Mouse (Mus musculus) neural tube, embryonic 14.5 days (tissue): ENCODE measurements around the gene Aff4. TPM values are rescaled to one million over a fixed set of nuclear protein-coding genes. Genes with fewer than 3 reads are reported as not detected.

Source experiments
- ATAC-seq: fragments of 200-750 bp; cut with Nextera tagmentation; 2 replicates; pipeline ENCODE4 v1.8.0; 2017; ENCODE audit warnings: low read depth, mild to moderate bottlenecking, moderate TSS enrichment, moderate library complexity
- H3K27ac ChIP-seq: fragments of 300-500 bp; sonication (generic); 2 replicates; pipeline ENCODE4 v1.5.1; 2014; ENCODE audit warnings: low read depth, mild to moderate bottlenecking, control low read depth, low read length, moderate library complexity, mixed read lengths
- H3K27me3 ChIP-seq: fragments of 300-500 bp; sonication (generic); 2 replicates; pipeline ENCODE4 v1.6.1; 2014; ENCODE audit warnings: low read length; ENCODE audit not compliant: control insufficient read depth, insufficient read depth
- H3K36me3 ChIP-seq: fragments of 300-500 bp; sonication (generic); 2 replicates; pipeline ENCODE4 v1.6.1; 2014; ENCODE audit warnings: low read length, mixed read lengths; ENCODE audit not compliant: control insufficient read depth, insufficient read depth
- H3K4me1 ChIP-seq: fragments of 300-500 bp; sonication (generic); 2 replicates; pipeline ENCODE4 v1.6.1; 2014; ENCODE audit warnings: low read length; ENCODE audit not compliant: control insufficient read depth, insufficient read depth
- H3K4me2 ChIP-seq: fragments of 300-500 bp; sonication (generic); 2 replicates; pipeline ENCODE4 v1.6.1; 2014; ENCODE audit warnings: mild to moderate bottlenecking, low read depth, low read length, control low read depth
- H3K4me3 ChIP-seq: fragments of 300-500 bp; sonication (generic); 2 replicates; pipeline ENCODE4 v1.5.1; 2014; ENCODE audit warnings: low read depth, low read length, control low read depth, mixed read lengths
- H3K9ac ChIP-seq: fragments of 300-500 bp; sonication (generic); replicated peaks from 2 replicates; pipeline ENCODE4 v1.6.1; 2014; ENCODE audit warnings: low read depth, mild to moderate bottlenecking, control low read depth, low read length, mixed read lengths
- H3K9me3 ChIP-seq: fragments of 300-500 bp; sonication (generic); 2 replicates; pipeline ENCODE4 v1.6.1; 2016; ENCODE audit warnings: low read length; ENCODE audit not compliant: control insufficient read depth
- WGBS: fragments of 180-500 bp; shearing (Covaris S2); extraction: QIAGEN DNeasy Blood & Tissue Kit; methylation state at CpG from one replicate; pipeline ENCODE4 v1.1.7; 2014; 5-methylcytosine and 5-hydroxymethylcytosine counted together
- polyA plus RNA-seq: library from polyadenylated mRNA; unstranded; fragments of >200 nt; fragmentation: Nextera tagmentation; extraction: Ambion mirVana; gene quantifications from 2 replicates; pipeline ENCODE4 v1.2.1, GENCODE M21; 2014

The Aff4 gene
- polyA plus RNA-seq, 1 experiment from 2014 or later, result 95.0 TPM

DNA sequence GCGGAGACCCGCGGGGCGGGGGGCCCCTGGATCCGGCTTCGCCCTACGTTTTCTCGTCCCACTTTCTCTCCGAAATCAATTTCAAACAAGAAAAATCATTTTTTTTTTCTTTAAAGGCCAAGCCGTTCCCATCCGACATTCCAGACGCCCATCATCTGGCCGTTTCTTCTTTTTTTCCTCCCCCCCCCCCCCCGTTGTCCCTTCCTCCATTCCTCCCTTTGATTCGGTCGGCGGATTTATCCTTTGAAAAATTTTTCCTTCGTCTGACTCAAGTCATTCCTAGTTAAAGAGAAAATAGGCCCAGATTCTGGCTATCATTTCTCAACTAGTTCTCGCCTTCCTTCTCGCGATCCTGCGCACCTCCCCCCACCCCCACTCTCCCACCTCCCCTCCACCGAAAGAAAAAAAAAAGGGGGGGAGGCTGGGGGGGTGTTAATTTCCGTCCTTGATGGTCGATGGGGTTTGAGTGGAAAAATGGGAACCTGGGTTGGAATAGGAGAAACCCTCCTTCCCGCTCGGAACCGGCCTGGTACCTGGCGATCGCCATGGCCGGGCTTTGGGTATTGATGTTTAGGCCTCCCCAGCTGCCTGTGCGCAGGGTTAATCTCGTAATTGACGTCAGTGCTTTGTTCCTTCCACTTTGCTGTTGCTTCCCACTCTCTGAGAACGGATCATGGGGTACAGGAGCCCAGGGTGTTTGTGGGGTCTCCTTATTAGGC is 750 bp downstream of the Aff4 start:
- ATAC-seq, result peak; percentile 23; the same call in 1 of the 2 replicates
- no peaks in the 10 kb centered on the region for H3K9me3 ChIP-seq
- peak overlapping the region; percentile 96 for H3K4me3 ChIP-seq
- WGBS, result under 1% methylated on average over 34 of the region's 35 CpGs
- peaks cover 5% of the 10 kb centered on the region for H3K4me1 ChIP-seq
- peak overlapping the region; percentile 99 for H3K27ac ChIP-seq
- H3K4me2 ChIP-seq, result peak overlapping the region; percentile 49
- H3K27me3 ChIP-seq, result peaks cover 2% of the 10 kb centered on the region; the same call in 1 of the 2 replicates
- no peaks in the 10 kb centered on the region for H3K36me3 ChIP-seq
- peak overlapping the region; percentile 99 for H3K9ac ChIP-seq

GRCm38 (mm10) chr11:53351943-53352590 is 1.4 kb downstream of the Aff4 start:
- peaks cover 5% of the 10 kb centered on the region for H3K4me1 ChIP-seq
- peak overlapping the region; percentile 99 for H3K27ac ChIP-seq
- peak overlapping the region; percentile 96 for H3K4me3 ChIP-seq
- peak overlapping the region; percentile 99 for H3K9ac ChIP-seq
- peaks cover 2% of the 10 kb centered on the region; the same call in 1 of the 2 replicates for H3K27me3 ChIP-seq
- no peak for ATAC-seq
- WGBS, result 3% methylated on average over 14 of the region's 14 CpGs
- no peaks in the 10 kb centered on the region for H3K9me3 ChIP-seq
- H3K36me3 ChIP-seq, result no peaks in the 10 kb centered on the region
- H3K4me2 ChIP-seq, result peak overlapping the region; percentile 49

- Histone ChIP-seq H3K27ac (no peak overlapping the region), H3K4me1 (no peaks in the 10 kb centered on the region), H3K27me3 (no peaks in the 10 kb centered on the region), H3K9ac (no peak overlapping the region), H3K36me3 (no peaks in the 10 kb centered on the region), H3K4me2 (no peak overlapping the region), H3K4me3 (no peak overlapping the region), H3K9me3 (no peaks in the 10 kb centered on the region)
- WGBS, result 94% methylated on average over 5 of the region's 5 CpGs
- ATAC-seq, result no peak
These were observed 8.0 kb downstream of the Aff4 start for GRCm38 (mm10) chr11:53358504-53359155.

GRCm38 (mm10) chr11:53367032-53367431 is 16.4 kb downstream of the Aff4 start:
- peaks cover 6% of the 10 kb centered on the region; the same call in 1 of the 2 replicates for H3K36me3 ChIP-seq
- ATAC-seq, result no peak
- no peak overlapping the region for H3K9ac ChIP-seq
- no peaks in the 10 kb centered on the region for H3K27me3 ChIP-seq
- H3K27ac ChIP-seq, result no peak overlapping the region
- H3K4me3 ChIP-seq, result no peak overlapping the region
- H3K9me3 ChIP-seq, result no peaks in the 10 kb centered on the region
- WGBS, result 85% methylated on average over 2 of the region's 2 CpGs
- H3K4me2 ChIP-seq, result no peak overlapping the region
- no peaks in the 10 kb centered on the region for H3K4me1 ChIP-seq

GRCm38 (mm10) chr11:53378918-53379317 is 28.3 kb downstream of the Aff4 start:
- Histone ChIP-seq H3K9me3 (no peaks in the 10 kb centered on the region), H3K36me3 (peaks cover 14% of the 10 kb centered on the region), H3K27me3 (no peaks in the 10 kb centered on the region), H3K4me3 (no peak overlapping the region), H3K4me1 (no peaks in the 10 kb centered on the region), H3K4me2 (no peak overlapping the region), H3K9ac (no peak overlapping the region), H3K27ac (no peak overlapping the region)
- ATAC-seq, result no peak
- WGBS, result 83% methylated on average over 1 of the region's 1 CpGs

DNA sequence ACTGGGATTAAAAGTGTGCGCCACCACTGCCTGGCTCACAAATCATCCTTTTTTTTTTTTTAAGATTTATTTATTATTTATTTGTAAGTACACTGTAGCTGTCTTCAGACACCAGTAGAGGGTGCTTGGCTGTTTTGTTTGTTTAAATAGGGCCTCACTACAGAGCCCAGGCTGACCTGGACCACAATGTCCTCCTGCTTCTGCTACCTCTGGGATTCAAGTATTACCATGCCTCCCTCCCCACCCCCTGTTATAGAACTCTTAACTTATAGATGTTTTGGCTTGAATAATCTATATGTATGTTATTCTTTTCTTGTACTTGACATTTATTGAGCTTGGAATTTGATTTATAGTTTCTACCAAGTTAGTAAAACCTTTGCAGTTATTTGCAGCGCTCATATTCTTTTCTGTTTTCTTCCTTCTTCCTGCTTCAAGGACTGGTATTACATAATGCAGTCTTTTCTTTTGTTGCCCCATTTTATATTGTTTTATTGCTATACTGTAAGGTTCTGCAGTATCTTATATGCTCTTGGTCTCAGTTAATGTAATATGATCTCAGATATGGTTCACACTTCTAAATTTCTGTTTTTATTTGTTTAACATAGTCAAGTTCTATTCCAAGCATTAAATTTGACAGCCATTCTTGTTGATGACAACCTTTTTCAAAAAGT is 33.3 kb downstream of the Aff4 start:
- no peak for ATAC-seq
- H3K4me3 ChIP-seq, result no peak overlapping the region
- WGBS, result 90% methylated on average over 2 of the region's 2 CpGs
- H3K36me3 ChIP-seq, result peaks cover 6% of the 10 kb centered on the region; the same call in 1 of the 2 replicates
- H3K27me3 ChIP-seq, result no peaks in the 10 kb centered on the region
- no peak overlapping the region for H3K27ac ChIP-seq
- H3K9ac ChIP-seq, result no peak overlapping the region
- no peaks in the 10 kb centered on the region for H3K9me3 ChIP-seq
- no peaks in the 10 kb centered on the region for H3K4me1 ChIP-seq
- H3K4me2 ChIP-seq, result no peak overlapping the region

- Histone ChIP-seq H3K4me3 (no peak overlapping the region), H3K9ac (no peak overlapping the region), H3K27ac (no peak overlapping the region), H3K27me3 (no peaks in the 10 kb centered on the region), H3K4me2 (no peak overlapping the region), H3K9me3 (no peaks in the 10 kb centered on the region), H3K36me3 (peaks cover 32% of the 10 kb centered on the region), H3K4me1 (no peaks in the 10 kb centered on the region)
- 92% methylated on average over 1 of the region's 1 CpGs for WGBS
- no peak for ATAC-seq
These were observed 43.2 kb downstream of the Aff4 start for GRCm38 (mm10) chr11:53393856-53394255.

DNA sequence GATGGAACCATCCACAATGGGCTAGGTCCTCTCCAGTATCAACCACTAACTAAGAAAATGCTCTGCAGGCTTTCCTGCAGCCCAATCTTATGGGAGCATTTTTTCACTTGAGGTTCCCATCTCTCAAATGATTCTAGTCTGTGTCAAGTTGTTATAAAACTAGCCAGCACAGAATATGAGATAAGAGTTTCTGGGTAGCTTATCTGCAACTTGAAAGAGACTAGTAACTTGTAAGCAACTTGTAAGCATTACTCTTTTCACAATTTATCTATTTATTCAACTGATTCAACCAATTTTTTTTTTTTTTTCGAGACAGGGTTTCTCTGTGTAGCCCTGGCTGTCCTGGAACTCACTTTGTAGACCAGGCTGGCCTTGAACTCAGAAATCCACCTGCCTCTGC is 53.0 kb downstream of the Aff4 start:
- 97% methylated on average over 1 of the region's 1 CpGs for WGBS
- Histone ChIP-seq H3K4me3 (no peak overlapping the region), H3K36me3 (peaks cover 48% of the 10 kb centered on the region), H3K27ac (no peak overlapping the region), H3K4me2 (no peak overlapping the region), H3K9ac (no peak overlapping the region), H3K27me3 (no peaks in the 10 kb centered on the region), H3K9me3 (no peaks in the 10 kb centered on the region), H3K4me1 (no peaks in the 10 kb centered on the region)
- ATAC-seq, result no peak
